Mouse (Mus musculus): ENCODE results near the gene Adgrl4. TPM values are rescaled to one million over a fixed set of nuclear protein-coding genes. Genes with fewer than 3 reads are reported as not detected.

The Adgrl4 gene
- total and polyA plus RNA-seq, 3 experiments, result not detected

GRCm38 (mm10) chr3:151392891-151393290 is 44.8 kb upstream of the Adgrl4 start:
- TF ChIP-seq SIN3A (IDR thresholded peaks at IDR 0.05; ENCODE audit: low read length) (no peak), ZC3H11A (IDR thresholded peaks at IDR 0.05; ENCODE audit: low read depth, low read length) (no peak), CTCF (conservative IDR thresholded peaks at IDR 0.05 in 1 of 2, IDR thresholded peaks at IDR 0.05 in 1 of 2; ENCODE audit: low read depth in 2 of 2, low read length in 2 of 2) (no peak), ZMIZ1 (IDR thresholded peaks at IDR 0.05; ENCODE audit: low read depth, low read length) (no peak), ELF1 (IDR thresholded peaks at IDR 0.05; ENCODE audit: low read depth, low read length) (no peak)
- dilution Hi-C loops (cut with MboI; ENCODE audit: extremely low pct_ligation_motif_present, extremely low pct_unique_long_range_greater_than_20kb, low sequenced_read_pairs), result no loop called here
- Histone ChIP-seq H3K27me3 (replicated peaks) (no peaks in the 10 kb centered on the region), H3K4me2 (ENCODE audit: insufficient read depth, low read depth, poor library complexity, severe bottlenecking) (no peak overlapping the region), H3K36me3 (replicated peaks in 1 of 2; ENCODE audit: control insufficient read depth in 1 of 2, insufficient read depth in 1 of 2, low read length in 1 of 2) (no peaks in the 10 kb centered on the region), H3K79me2 (replicated peaks; ENCODE audit: control insufficient read depth, extremely low read depth, insufficient read depth, poor library complexity, severe bottlenecking) (no peaks in the 10 kb centered on the region), H3K27ac (ENCODE audit: insufficient read depth, low read depth) (no peak overlapping the region), H3K4me1 (ENCODE audit: control insufficient read depth in 1 of 2, insufficient read depth in 2 of 2) (no peaks in the 10 kb centered on the region), H3K9me3 (replicated peaks; ENCODE audit: low read length) (peaks cover 9% of the 10 kb centered on the region), H3K9ac (ENCODE audit: insufficient read depth, low read depth) (no peak overlapping the region), H3K4me3 (replicated peaks in 1 of 3; ENCODE audit: low read depth in 2 of 3, low read length in 2 of 3, poor library complexity in 1 of 3) (no peak overlapping the region)
- in situ Hi-C loops (cut with MboI; ENCODE audit: low pct_ligation_motif_present, low pct_unique_long_range_greater_than_20kb, low sequenced_read_pairs), result no loop called here
- no peak for DNase-seq (ENCODE audit: extremely low read depth)

GRCm38 (mm10) chr3:151393330-151393729 is 44.4 kb upstream of the Adgrl4 start:
- Histone ChIP-seq H3K27ac (ENCODE audit: insufficient read depth, low read depth) (no peak overlapping the region), H3K27me3 (replicated peaks) (no peaks in the 10 kb centered on the region), H3K4me2 (ENCODE audit: insufficient read depth, low read depth, poor library complexity, severe bottlenecking) (no peak overlapping the region), H3K9me3 (replicated peaks; ENCODE audit: low read length) (peaks cover 9% of the 10 kb centered on the region), H3K4me1 (ENCODE audit: control insufficient read depth in 1 of 2, insufficient read depth in 2 of 2) (no peaks in the 10 kb centered on the region), H3K9ac (ENCODE audit: insufficient read depth, low read depth) (no peak overlapping the region), H3K36me3 (replicated peaks in 1 of 2; ENCODE audit: control insufficient read depth in 1 of 2, insufficient read depth in 1 of 2, low read length in 1 of 2) (no peaks in the 10 kb centered on the region), H3K79me2 (replicated peaks; ENCODE audit: control insufficient read depth, extremely low read depth, insufficient read depth, poor library complexity, severe bottlenecking) (no peaks in the 10 kb centered on the region), H3K4me3 (replicated peaks in 1 of 3; ENCODE audit: low read depth in 2 of 3, low read length in 2 of 3, poor library complexity in 1 of 3) (no peak overlapping the region)
- DNase-seq (ENCODE audit: extremely low read depth), result no peak
- in situ Hi-C loops (cut with MboI; ENCODE audit: low pct_ligation_motif_present, low pct_unique_long_range_greater_than_20kb, low sequenced_read_pairs), result no loop called here
- TF ChIP-seq UBTF (IDR thresholded peaks at IDR 0.05; ENCODE audit: low read depth, low read length), result no peak
- TF ChIP-seq IRF4 (IDR thresholded peaks at IDR 0.05; ENCODE audit: low read depth, low read length), result no peak
- TF ChIP-seq USF1 (IDR thresholded peaks at IDR 0.05; ENCODE audit: low read depth, low read length), result no peak
- TF ChIP-seq CHD1 (IDR thresholded peaks at IDR 0.05; ENCODE audit: low read depth, low read length), result no peak
- TF ChIP-seq JUN (IDR thresholded peaks at IDR 0.05; ENCODE audit: insufficient read depth, low read depth, low read length), result no peak
- no peak for TF ChIP-seq CTCF (conservative IDR thresholded peaks at IDR 0.05 in 1 of 2, IDR thresholded peaks at IDR 0.05 in 1 of 2; ENCODE audit: low read depth in 2 of 2, low read length in 2 of 2)
- no peak for TF ChIP-seq EP300 (IDR thresholded peaks at IDR 0.05; ENCODE audit: low read length)
- TF ChIP-seq JUND (conservative IDR thresholded peaks at IDR 0.05; ENCODE audit: low read depth, low read length), result no peak
- no peak for TF ChIP-seq SIN3A (IDR thresholded peaks at IDR 0.05; ENCODE audit: low read length)
- TF ChIP-seq RAD21 (IDR thresholded peaks at IDR 0.05; ENCODE audit: low read depth, low read length), result no peak
- no peak for TF ChIP-seq ZC3H11A (IDR thresholded peaks at IDR 0.05; ENCODE audit: low read depth, low read length)
- no peak for TF ChIP-seq CHD2 (IDR thresholded peaks at IDR 0.05; ENCODE audit: low read length)
- no peak for TF ChIP-seq MAFK (IDR thresholded peaks at IDR 0.05; ENCODE audit: insufficient replicate concordance, low read length)
- dilution Hi-C loops (cut with MboI; ENCODE audit: extremely low pct_ligation_motif_present, extremely low pct_unique_long_range_greater_than_20kb, low sequenced_read_pairs), result no loop called here

All from CH12.LX (cell line).